Mouse (Mus musculus): ENCODE results near the gene Hephl1. TPM values are rescaled to one million over a fixed set of nuclear protein-coding genes. Genes with fewer than 3 reads are reported as not detected.
A peak's percentile ranks its signal among the peaks of the same experiment; 100 is the strongest.

The Hephl1 gene
- polyA plus RNA-seq, 1 experiment = not detected

- H3K36me3 ChIP-seq (ENCODE audit: control insufficient read depth, insufficient read depth, low read length) = no peaks in the 10 kb centered on the region
- 59% methylated on average over 6 of the region's 6 CpGs for WGBS
- no peak for TF ChIP-seq POLR2A (IDR thresholded peaks at IDR 0.05; ENCODE audit: low read depth, low read length)
- TF ChIP-seq CTCF (IDR thresholded peaks at IDR 0.05; ENCODE audit: extremely low read depth, insufficient read depth, insufficient read length, insufficient replicate concordance) = no peak
- peak in 1 of 2 experiments; percentile 25 for DNase-seq (ENCODE audit: low read depth in 1 of 2, low spot score in 2 of 2)
- no peaks in the 10 kb centered on the region; the same call in 1 of the 2 replicates for H3K4me1 ChIP-seq (ENCODE audit: control insufficient read depth, insufficient read depth, insufficient read length)
- no peaks in the 10 kb centered on the region for H3K27me3 ChIP-seq (ENCODE audit: control insufficient read depth, insufficient read depth, low read length)
- H3K4me3 ChIP-seq (ENCODE audit: extremely low read depth, insufficient read depth, insufficient read length) = no peak overlapping the region
- H3K27ac ChIP-seq (ENCODE audit: insufficient read depth, low read length) = peak overlapping the region; percentile 55; the same call in 1 of the 2 replicates
These were observed 51.9 kb downstream of the Hephl1 start for GRCm38 (mm10) chr9:15060026-15060425.

GRCm38 (mm10) chr9:15045740-15046139 lies 66.2 kb downstream of the Hephl1 start:
- H3K27me3 ChIP-seq (ENCODE audit: control insufficient read depth, insufficient read depth, low read length) = no peaks in the 10 kb centered on the region
- TF ChIP-seq CTCF (IDR thresholded peaks at IDR 0.05; ENCODE audit: extremely low read depth, insufficient read depth, insufficient read length, insufficient replicate concordance) (no peak), POLR2A (IDR thresholded peaks at IDR 0.05; ENCODE audit: low read depth, low read length) (no peak)
- peak overlapping the region; percentile 89 for H3K27ac ChIP-seq (ENCODE audit: insufficient read depth, low read length)
- H3K4me1 ChIP-seq (ENCODE audit: control insufficient read depth, insufficient read depth, insufficient read length) = peaks cover 7% of the 10 kb centered on the region; the same call in 1 of the 2 replicates
- no peaks in the 10 kb centered on the region for H3K36me3 ChIP-seq (ENCODE audit: control insufficient read depth, insufficient read depth, low read length)
- DNase-seq (ENCODE audit: low read depth in 1 of 2, low spot score in 2 of 2) = no peak
- 43% methylated on average over 10 of the region's 10 CpGs for WGBS
- peak overlapping the region; percentile 79 for H3K4me3 ChIP-seq (ENCODE audit: extremely low read depth, insufficient read depth, insufficient read length)

GRCm38 (mm10) chr9:15045084-15045669 lies 66.7 kb downstream of the Hephl1 start, which contains the start of gene Panx1:
Gene Panx1, minus strand, starts transcription at chr9:15045478.
- Histone ChIP-seq H3K4me1 (ENCODE audit: control insufficient read depth, insufficient read depth, insufficient read length) (peaks cover 7% of the 10 kb centered on the region; the same call in 1 of the 2 replicates), H3K36me3 (ENCODE audit: control insufficient read depth, insufficient read depth, low read length) (no peaks in the 10 kb centered on the region), H3K27ac (ENCODE audit: insufficient read depth, low read length) (peak within 1 kb of the TSS; percentile 89), H3K4me3 (ENCODE audit: extremely low read depth, insufficient read depth, insufficient read length) (peak within 1 kb of the TSS; percentile 79), H3K27me3 (ENCODE audit: control insufficient read depth, insufficient read depth, low read length) (no peaks in the 10 kb centered on the region)
- TF ChIP-seq POLR2A (IDR thresholded peaks at IDR 0.05; ENCODE audit: low read depth, low read length) (peak; percentile 78), CTCF (IDR thresholded peaks at IDR 0.05; ENCODE audit: extremely low read depth, insufficient read depth, insufficient read length, insufficient replicate concordance) (no peak)
- WGBS = under 1% methylated on average over 67 of the region's 68 CpGs
- peak; percentile 72 to 81 for DNase-seq (ENCODE audit: low read depth in 1 of 2, low spot score in 2 of 2)

GRCm38 (mm10) chr9:15044391-15045083 lies 67.4 kb downstream of the Hephl1 start:
- peak overlapping the region; percentile 89 for H3K27ac ChIP-seq (ENCODE audit: insufficient read depth, low read length)
- peak overlapping the region; percentile 79 for H3K4me3 ChIP-seq (ENCODE audit: extremely low read depth, insufficient read depth, insufficient read length)
- TF ChIP-seq POLR2A (IDR thresholded peaks at IDR 0.05; ENCODE audit: low read depth, low read length) (no peak), CTCF (IDR thresholded peaks at IDR 0.05; ENCODE audit: extremely low read depth, insufficient read depth, insufficient read length, insufficient replicate concordance) (no peak)
- no peaks in the 10 kb centered on the region for H3K36me3 ChIP-seq (ENCODE audit: control insufficient read depth, insufficient read depth, low read length)
- under 1% methylated on average over 28 of the region's 28 CpGs for WGBS
- no peak for DNase-seq (ENCODE audit: low read depth in 1 of 2, low spot score in 2 of 2)
- H3K27me3 ChIP-seq (ENCODE audit: control insufficient read depth, insufficient read depth, low read length) = no peaks in the 10 kb centered on the region
- H3K4me1 ChIP-seq (ENCODE audit: control insufficient read depth, insufficient read depth, insufficient read length) = peaks cover 7% of the 10 kb centered on the region; the same call in 1 of the 2 replicates

GRCm38 (mm10) chr9:15041556-15041955 lies 70.4 kb downstream of the Hephl1 start:
- Histone ChIP-seq H3K27ac (ENCODE audit: insufficient read depth, low read length) (no peak overlapping the region), H3K4me3 (ENCODE audit: extremely low read depth, insufficient read depth, insufficient read length) (no peak overlapping the region), H3K27me3 (ENCODE audit: control insufficient read depth, insufficient read depth, low read length) (no peaks in the 10 kb centered on the region), H3K36me3 (ENCODE audit: control insufficient read depth, insufficient read depth, low read length) (no peaks in the 10 kb centered on the region), H3K4me1 (ENCODE audit: control insufficient read depth, insufficient read depth, insufficient read length) (peaks cover 7% of the 10 kb centered on the region; the same call in 1 of the 2 replicates)
- TF ChIP-seq POLR2A (IDR thresholded peaks at IDR 0.05; ENCODE audit: low read depth, low read length) = no peak
- 90% methylated on average over 11 of the region's 11 CpGs for WGBS
- DNase-seq (ENCODE audit: low read depth in 1 of 2, low spot score in 2 of 2) = no peak

GRCm38 (mm10) chr9:15039848-15040247 lies 72.1 kb downstream of the Hephl1 start:
- peaks cover 2% of the 10 kb centered on the region; the same call in 1 of the 2 replicates for H3K4me1 ChIP-seq (ENCODE audit: control insufficient read depth, insufficient read depth, insufficient read length)
- no peak overlapping the region for H3K27ac ChIP-seq (ENCODE audit: insufficient read depth, low read length)
- TF ChIP-seq CTCF (IDR thresholded peaks at IDR 0.05; ENCODE audit: extremely low read depth, insufficient read depth, insufficient read length, insufficient replicate concordance) (no peak), POLR2A (IDR thresholded peaks at IDR 0.05; ENCODE audit: low read depth, low read length) (no peak)
- no peaks in the 10 kb centered on the region for H3K27me3 ChIP-seq (ENCODE audit: control insufficient read depth, insufficient read depth, low read length)
- DNase-seq (ENCODE audit: low read depth in 1 of 2, low spot score in 2 of 2) = no peak
- no peaks in the 10 kb centered on the region for H3K36me3 ChIP-seq (ENCODE audit: control insufficient read depth, insufficient read depth, low read length)
- 88% methylated on average over 5 of the region's 5 CpGs for WGBS
- H3K4me3 ChIP-seq (ENCODE audit: extremely low read depth, insufficient read depth, insufficient read length) = no peak overlapping the region

- 60% methylated on average over 3 of the region's 3 CpGs for WGBS
- H3K36me3 ChIP-seq (ENCODE audit: control insufficient read depth, insufficient read depth, low read length) = peaks cover 3% of the 10 kb centered on the region; the same call in 1 of the 2 replicates
- no peaks in the 10 kb centered on the region; the same call in 1 of the 2 replicates for H3K4me1 ChIP-seq (ENCODE audit: control insufficient read depth, insufficient read depth, insufficient read length)
- H3K27ac ChIP-seq (ENCODE audit: insufficient read depth, low read length) = no peak overlapping the region
- TF ChIP-seq POLR2A (IDR thresholded peaks at IDR 0.05; ENCODE audit: low read depth, low read length) = no peak
- no peak for TF ChIP-seq CTCF (IDR thresholded peaks at IDR 0.05; ENCODE audit: extremely low read depth, insufficient read depth, insufficient read length, insufficient replicate concordance)
- no peak overlapping the region for H3K4me3 ChIP-seq (ENCODE audit: extremely low read depth, insufficient read depth, insufficient read length)
- no peak for DNase-seq (ENCODE audit: low read depth in 1 of 2, low spot score in 2 of 2)
- no peaks in the 10 kb centered on the region for H3K27me3 ChIP-seq (ENCODE audit: control insufficient read depth, insufficient read depth, low read length)
These were observed 74.2 kb downstream of the Hephl1 start for GRCm38 (mm10) chr9:15037704-15038103.
